Mouse (Mus musculus): ENCODE measurements around the gene Eva1c. TPM values are rescaled to one million over a fixed set of nuclear protein-coding genes. Genes with fewer than 3 reads are reported as not detected.
A peak's percentile ranks its signal among the peaks of the same experiment; 100 is the strongest.

The Eva1c gene
- total RNA-seq, 1 experiment: 2.0 TPM

DNA sequence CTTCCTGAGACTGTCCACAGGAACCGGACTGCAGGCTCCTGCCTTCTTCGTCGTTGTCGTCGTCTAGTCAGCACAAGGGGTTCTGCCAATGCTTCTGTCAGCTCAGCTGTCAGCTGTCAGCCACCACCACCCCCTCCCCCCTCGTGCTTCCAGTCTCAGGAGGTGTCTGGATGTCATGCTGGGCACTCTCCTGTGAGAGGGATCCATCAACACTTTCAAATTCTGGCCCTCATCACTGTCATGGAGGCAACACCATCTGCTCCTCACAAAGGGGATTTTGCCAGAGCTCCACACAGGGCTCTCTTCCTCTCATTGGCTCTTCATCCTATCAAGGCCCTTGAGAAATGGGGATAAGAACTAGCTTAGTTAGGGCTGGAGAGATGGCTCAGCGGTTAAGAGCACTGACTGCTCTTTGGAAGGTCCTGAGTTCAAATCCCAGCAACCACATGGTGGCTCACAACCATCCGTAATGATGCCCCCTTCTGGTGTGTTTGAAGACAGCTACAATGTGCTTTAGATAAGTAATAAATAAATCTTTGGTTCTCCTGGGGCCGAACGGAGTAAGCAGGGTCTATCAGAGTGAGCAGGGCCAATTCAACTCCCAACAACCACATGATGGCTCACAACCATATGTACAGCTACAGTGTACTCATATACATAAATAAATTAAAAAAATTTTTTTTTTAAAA lies 95.1 kb downstream of the Eva1c start:
- no peak overlapping the region for H3K4me3 ChIP-seq (ENCODE audit: insufficient read depth in 1 of 2, low read depth in 1 of 2, low read length in 2 of 2, poor library complexity in 1 of 2, severe bottlenecking in 1 of 2)
- no peak for TF ChIP-seq MAFK (IDR thresholded peaks at IDR 0.05; ENCODE audit: insufficient read depth, low read depth, low read length)
- TF ChIP-seq CHD2 (IDR thresholded peaks at IDR 0.05; ENCODE audit: low read depth, low read length): no peak
- TF ChIP-seq ZC3H11A (IDR thresholded peaks at IDR 0.05; ENCODE audit: borderline replicate concordance, low read depth, low read length): no peak
- no peak for TF ChIP-seq HCFC1 (IDR thresholded peaks at IDR 0.05; ENCODE audit: borderline replicate concordance, insufficient read depth, low read length)
- TF ChIP-seq ZNF384 (IDR thresholded peaks at IDR 0.05; ENCODE audit: low read depth, low read length): no peak
- DNase-seq (ENCODE audit: low read depth, low spot score): no peak
- no peaks in the 10 kb centered on the region for H3K9me3 ChIP-seq (ENCODE audit: control insufficient read depth, insufficient read depth, low read depth, low read length)
- no peak overlapping the region for H3K27ac ChIP-seq (ENCODE audit: insufficient read depth, low read depth, low read length, poor library complexity, severe bottlenecking)
- peaks cover 0 to 8% of the 10 kb centered on the region in 2 experiments; a peak in 1 of 4 replicates for H3K4me1 ChIP-seq (ENCODE audit: control insufficient read depth in 2 of 2, insufficient read depth in 2 of 2, low read length in 2 of 2, poor library complexity in 1 of 2)
- in situ Hi-C loops (cut with MboI; ENCODE audit: low sequenced_read_pairs in 2 of 2, unreplicated experiment in 2 of 2): no loop called here
- H3K9ac ChIP-seq (ENCODE audit: insufficient read depth, low read depth, low read length, poor library complexity, severe bottlenecking): no peak overlapping the region
- H3K36me3 ChIP-seq (ENCODE audit: control insufficient read depth, insufficient read depth, low read length, poor library complexity, severe bottlenecking): peaks cover 6% of the 10 kb centered on the region; the same call in 1 of the 2 replicates

DNA sequence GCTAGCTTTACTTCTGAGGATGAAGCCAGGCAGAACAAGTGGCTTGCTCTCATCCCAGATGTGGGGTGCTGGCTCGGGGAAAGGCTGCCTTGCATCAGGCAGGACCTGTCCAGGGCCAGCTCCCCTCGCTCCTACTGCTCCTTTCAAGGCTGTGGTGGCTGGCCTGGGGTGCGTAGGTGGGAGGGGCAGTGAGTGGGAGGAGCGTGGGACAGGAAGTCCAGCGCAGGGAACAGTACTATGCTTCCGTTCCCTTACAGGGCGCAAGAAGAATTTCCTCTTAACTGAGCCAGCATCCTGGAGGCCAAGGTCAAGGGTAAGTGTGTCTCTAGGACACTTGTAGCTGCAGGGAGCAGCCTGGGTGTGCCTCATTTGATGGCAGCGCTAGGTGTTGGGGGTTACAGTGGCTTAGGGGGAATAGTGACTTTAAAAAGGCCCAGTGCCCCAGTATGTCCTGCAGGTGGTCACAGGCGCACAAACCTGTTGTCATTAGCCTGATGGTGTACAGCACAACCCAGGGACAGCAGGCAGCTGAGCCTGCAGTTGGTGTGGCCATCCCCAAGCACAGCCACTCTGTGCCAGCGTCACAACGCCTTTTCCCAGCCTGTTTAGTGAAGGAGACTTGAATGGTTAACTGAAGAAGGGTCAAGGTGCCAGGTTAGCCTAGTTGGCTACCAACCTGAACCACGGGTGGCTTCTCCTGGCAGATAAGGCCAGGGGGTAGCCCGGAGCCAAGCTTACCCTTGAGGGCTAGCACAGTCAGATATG lies 98.3 kb downstream of the Eva1c start:
- DNase-seq (ENCODE audit: low read depth, low spot score): no peak
- Histone ChIP-seq H3K4me3 (ENCODE audit: insufficient read depth in 1 of 2, low read depth in 1 of 2, low read length in 2 of 2, poor library complexity in 1 of 2, severe bottlenecking in 1 of 2) (no peak overlapping the region; a peak in 1 of 4 replicates), H3K36me3 (ENCODE audit: control insufficient read depth, insufficient read depth, low read length, poor library complexity, severe bottlenecking) (peaks cover 8% of the 10 kb centered on the region; the same call in 1 of the 2 replicates), H3K9ac (ENCODE audit: insufficient read depth, low read depth, low read length, poor library complexity, severe bottlenecking) (0 out of 2 replicates have a peak overlapping the region, but pooled peaks have one; percentile 5), H3K9me3 (ENCODE audit: control insufficient read depth, insufficient read depth, low read depth, low read length) (no peaks in the 10 kb centered on the region), H3K4me1 (ENCODE audit: control insufficient read depth in 2 of 2, insufficient read depth in 2 of 2, low read length in 2 of 2, poor library complexity in 1 of 2) (peaks cover 0 to 8% of the 10 kb centered on the region in 2 experiments; a peak in 1 of 4 replicates), H3K27ac (ENCODE audit: insufficient read depth, low read depth, low read length, poor library complexity, severe bottlenecking) (no peak overlapping the region)
- TF ChIP-seq ZC3H11A (IDR thresholded peaks at IDR 0.05; ENCODE audit: borderline replicate concordance, low read depth, low read length) (no peak), CHD2 (IDR thresholded peaks at IDR 0.05; ENCODE audit: low read depth, low read length) (no peak), ZNF384 (IDR thresholded peaks at IDR 0.05; ENCODE audit: low read depth, low read length) (no peak)
- in situ Hi-C loops (cut with MboI; ENCODE audit: low sequenced_read_pairs in 2 of 2, unreplicated experiment in 2 of 2): no loop called here

DNA sequence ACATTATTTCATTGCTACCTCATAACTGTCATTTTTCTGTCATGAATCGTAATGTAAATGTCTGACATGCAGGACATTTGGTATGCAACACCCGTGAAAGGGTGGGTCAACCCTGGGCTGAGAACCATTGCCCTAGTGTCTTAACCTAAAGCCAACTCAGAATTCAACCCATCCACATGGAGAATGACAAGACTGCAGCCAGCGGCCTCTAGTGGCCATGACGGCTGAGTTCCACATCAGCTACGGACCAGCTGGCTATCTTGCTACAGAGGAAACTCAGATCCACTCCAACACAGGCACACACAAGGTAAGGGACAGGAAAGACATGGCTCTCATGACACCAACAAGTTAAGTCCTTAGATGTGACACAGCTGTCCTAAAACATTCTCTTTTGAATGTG lies 98.9 kb downstream of the Eva1c start:
- DNase-seq (ENCODE audit: low read depth, low spot score): peak; percentile 47
- Histone ChIP-seq H3K36me3 (ENCODE audit: control insufficient read depth, insufficient read depth, low read length, poor library complexity, severe bottlenecking) (peaks cover 8% of the 10 kb centered on the region; the same call in 1 of the 2 replicates), H3K4me3 (ENCODE audit: insufficient read depth in 1 of 2, low read depth in 1 of 2, low read length in 2 of 2, poor library complexity in 1 of 2, severe bottlenecking in 1 of 2) (no peak overlapping the region), H3K4me1 (ENCODE audit: control insufficient read depth in 2 of 2, insufficient read depth in 2 of 2, low read length in 2 of 2, poor library complexity in 1 of 2) (peaks cover 0 to 8% of the 10 kb centered on the region in 2 experiments; a peak in 1 of 4 replicates), H3K9ac (ENCODE audit: insufficient read depth, low read depth, low read length, poor library complexity, severe bottlenecking) (no peak overlapping the region), H3K27ac (ENCODE audit: insufficient read depth, low read depth, low read length, poor library complexity, severe bottlenecking) (no peak overlapping the region), H3K9me3 (ENCODE audit: control insufficient read depth, insufficient read depth, low read depth, low read length) (no peaks in the 10 kb centered on the region)
- in situ Hi-C loops (cut with MboI; ENCODE audit: low sequenced_read_pairs in 2 of 2, unreplicated experiment in 2 of 2): no loop called here
- TF ChIP-seq ZC3H11A (IDR thresholded peaks at IDR 0.05; ENCODE audit: borderline replicate concordance, low read depth, low read length): no peak
- TF ChIP-seq MAFK (IDR thresholded peaks at IDR 0.05; ENCODE audit: insufficient read depth, low read depth, low read length): no peak
- TF ChIP-seq ZNF384 (IDR thresholded peaks at IDR 0.05; ENCODE audit: low read depth, low read length): no peak
- TF ChIP-seq CHD2 (IDR thresholded peaks at IDR 0.05; ENCODE audit: low read depth, low read length): no peak

DNA sequence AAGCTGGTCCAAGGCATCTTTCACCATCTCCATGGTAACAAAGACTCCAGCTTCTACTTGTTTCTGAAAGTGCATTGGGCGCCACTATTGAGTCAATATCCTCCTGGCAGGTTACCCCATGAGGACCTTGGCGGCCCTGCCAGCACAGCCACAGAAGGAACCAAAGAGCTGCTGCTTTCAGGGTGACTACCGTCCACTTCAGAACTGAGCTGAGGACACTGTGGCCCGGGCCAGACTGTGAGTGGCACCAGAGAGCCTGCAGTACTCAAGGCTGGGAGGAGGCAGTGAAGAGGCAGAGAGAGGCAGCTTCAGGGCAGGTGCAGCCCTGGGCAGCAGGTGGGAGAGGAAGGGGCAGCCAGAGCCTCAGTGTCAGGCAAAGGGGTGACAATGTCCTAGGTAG lies 100.9 kb downstream of the Eva1c start:
- no peak for DNase-seq (ENCODE audit: low read depth, low spot score)
- Histone ChIP-seq H3K27ac (ENCODE audit: insufficient read depth, low read depth, low read length, poor library complexity, severe bottlenecking) (no peak overlapping the region), H3K4me1 (ENCODE audit: control insufficient read depth in 2 of 2, insufficient read depth in 2 of 2, low read length in 2 of 2, poor library complexity in 1 of 2) (peaks cover 0 to 8% of the 10 kb centered on the region in 2 experiments; a peak in 1 of 4 replicates), H3K4me3 (ENCODE audit: insufficient read depth in 1 of 2, low read depth in 1 of 2, low read length in 2 of 2, poor library complexity in 1 of 2, severe bottlenecking in 1 of 2) (no peak overlapping the region), H3K36me3 (ENCODE audit: control insufficient read depth, insufficient read depth, low read length, poor library complexity, severe bottlenecking) (peaks cover 8% of the 10 kb centered on the region; the same call in 1 of the 2 replicates), H3K9ac (ENCODE audit: insufficient read depth, low read depth, low read length, poor library complexity, severe bottlenecking) (no peak overlapping the region), H3K9me3 (ENCODE audit: control insufficient read depth, insufficient read depth, low read depth, low read length) (no peaks in the 10 kb centered on the region)
- TF ChIP-seq MAFK (IDR thresholded peaks at IDR 0.05; ENCODE audit: insufficient read depth, low read depth, low read length) (no peak), ZNF384 (IDR thresholded peaks at IDR 0.05; ENCODE audit: low read depth, low read length) (no peak)
- in situ Hi-C loops (cut with MboI; ENCODE audit: low sequenced_read_pairs in 2 of 2, unreplicated experiment in 2 of 2): no loop called here

Measured in ES-E14 (cell line).